Mouse (Mus musculus) hindbrain, embryonic 13.5 days (tissue): Measurements from ENCODE around the gene Arhgef28. TPM values are rescaled to one million over a fixed set of nuclear protein-coding genes. Genes with fewer than 3 reads are reported as not detected.
"Not testable (repeated sequence)": the region's sequence is repeated elsewhere in the genome, so short reads cannot be mapped to it uniquely, and the experiment has no call there.

Experiments used
- ATAC-seq: fragments of 200-750 bp; cut with Nextera tagmentation; 2 replicates; pipeline ENCODE4 v1.8.0; 2017; ENCODE audit warnings: moderate TSS enrichment; ENCODE audit not compliant: low FRiP score
- H3K27ac ChIP-seq: fragments of 300-500 bp; sonication (generic); 2 replicates; pipeline ENCODE4 v1.5.1; 2015; ENCODE audit warnings: inconsistent platforms, mild to moderate bottlenecking, moderate library complexity
- H3K27me3 ChIP-seq: fragments of 300-500 bp; sonication (generic); 2 replicates; pipeline ENCODE4 v1.6.1; 2015; ENCODE audit warnings: mild to moderate bottlenecking, inconsistent platforms
- H3K36me3 ChIP-seq: fragments of 300-500 bp; sonication (generic); 2 replicates; pipeline ENCODE4 v1.6.1; 2015; ENCODE audit warnings: mild to moderate bottlenecking, inconsistent platforms
- H3K4me1 ChIP-seq: fragments of 300-500 bp; sonication (generic); replicated peaks from 2 replicates; pipeline ENCODE4 v1.6.1; 2015; ENCODE audit warnings: inconsistent platforms
- H3K4me2 ChIP-seq: fragments of 300-500 bp; sonication (generic); 2 replicates; pipeline ENCODE4 v1.6.1; 2015; ENCODE audit warnings: inconsistent platforms, mild to moderate bottlenecking, moderate library complexity
- H3K4me3 ChIP-seq: fragments of 300-500 bp; sonication (generic); 2 replicates; pipeline ENCODE4 v1.5.1; 2015; ENCODE audit warnings: mild to moderate bottlenecking, inconsistent platforms
- H3K9ac ChIP-seq: fragments of 300-500 bp; sonication (generic); 2 replicates; pipeline ENCODE4 v1.6.1; 2015; ENCODE audit warnings: mild to moderate bottlenecking, inconsistent platforms
- H3K9me3 ChIP-seq: fragments of 300-500 bp; sonication (generic); 2 replicates; pipeline ENCODE4 v1.6.1; 2016; ENCODE audit warnings: inconsistent platforms
- WGBS: fragments of 180-500 bp; shearing (Covaris S2); methylation state at CpG from one replicate; pipeline ENCODE4 v1.1.7; 2015; 5-methylcytosine and 5-hydroxymethylcytosine counted together
- polyA plus RNA-seq: library from polyadenylated mRNA; unstranded; fragments of >200 nt; fragmentation: Nextera tagmentation; extraction: Ambion mirVana; gene quantifications from 2 replicates; pipeline ENCODE4 v1.2.1, GENCODE M21; 2015

Arhgef28 gene
- polyA plus RNA-seq, 1 experiment from 2014 or later: 15.9 TPM

- H3K27ac ChIP-seq: no peak overlapping the region
- H3K27me3 ChIP-seq: no peaks in the 10 kb centered on the region
- H3K9ac ChIP-seq: no peak overlapping the region
- H3K36me3 ChIP-seq: no peaks in the 10 kb centered on the region
- ATAC-seq: no peak
- H3K9me3 ChIP-seq: no peaks in the 10 kb centered on the region
- no peak overlapping the region for H3K4me2 ChIP-seq
- peaks cover 15% of the 10 kb centered on the region for H3K4me1 ChIP-seq
- 91% methylated on average over 12 of the region's 12 CpGs for WGBS
- no peak overlapping the region for H3K4me3 ChIP-seq
These were observed 113.8 kb downstream of the Arhgef28 start for GRCm38 (mm10) chr13:98092354-98093002.

GRCm38 (mm10) chr13:98079640-98080039 is 126.6 kb downstream of the Arhgef28 start:
- Histone ChIP-seq H3K4me1 (0 out of 2 replicates have a peak, but pooled peaks cover 2% of the 10 kb centered on the region), H3K9ac (no peak overlapping the region), H3K9me3 (no peaks in the 10 kb centered on the region), H3K4me2 (no peak overlapping the region), H3K36me3 (no peaks in the 10 kb centered on the region), H3K27me3 (no peaks in the 10 kb centered on the region), H3K4me3 (no peak overlapping the region), H3K27ac (no peak overlapping the region)
- no peak for ATAC-seq
- WGBS: 75% methylated on average over 4 of the region's 4 CpGs

- no peaks in the 10 kb centered on the region for H3K36me3 ChIP-seq
- no peak for ATAC-seq
- 92% methylated on average over 5 of the region's 5 CpGs for whole genome bisulfite sequencing
- H3K27ac ChIP-seq: no peak overlapping the region
- H3K9ac ChIP-seq: no peak overlapping the region
- H3K4me1 ChIP-seq: 0 out of 2 replicates have a peak, but pooled peaks cover 2% of the 10 kb centered on the region
- H3K9me3 ChIP-seq: no peaks in the 10 kb centered on the region
- no peak overlapping the region for H3K4me3 ChIP-seq
- H3K4me2 ChIP-seq: no peak overlapping the region
- no peaks in the 10 kb centered on the region for H3K27me3 ChIP-seq
These were observed 128.0 kb downstream of the Arhgef28 start for GRCm38 (mm10) chr13:98078251-98078650.

GRCm38 (mm10) chr13:98077216-98077615 is 129.0 kb downstream of the Arhgef28 start:
- Histone ChIP-seq H3K36me3 (no peaks in the 10 kb centered on the region), H3K9ac (no peak overlapping the region), H3K4me1 (0 out of 2 replicates have a peak, but pooled peaks cover 2% of the 10 kb centered on the region), H3K9me3 (no peaks in the 10 kb centered on the region), H3K27ac (no peak overlapping the region), H3K4me2 (no peak overlapping the region), H3K4me3 (no peak overlapping the region), H3K27me3 (no peaks in the 10 kb centered on the region)
- ATAC-seq: no peak
- WGBS: 94% methylated on average over 12 of the region's 12 CpGs

- no peak for ATAC-seq
- Histone ChIP-seq H3K4me2 (no peak overlapping the region), H3K9me3 (no peaks in the 10 kb centered on the region), H3K27me3 (no peaks in the 10 kb centered on the region), H3K27ac (no peak overlapping the region), H3K9ac (no peak overlapping the region), H3K36me3 (no peaks in the 10 kb centered on the region), H3K4me3 (no peak overlapping the region), H3K4me1 (0 out of 2 replicates have a peak, but pooled peaks cover 2% of the 10 kb centered on the region)
- WGBS: 72% methylated on average over 11 of the region's 11 CpGs
These were observed 131.4 kb downstream of the Arhgef28 start for GRCm38 (mm10) chr13:98074871-98075270.

- Histone ChIP-seq H3K27me3 (no peaks in the 10 kb centered on the region), H3K4me1 (no peaks in the 10 kb centered on the region), H3K9me3 (no peaks in the 10 kb centered on the region), H3K9ac (no peak overlapping the region), H3K4me2 (no peak overlapping the region), H3K4me3 (no peak overlapping the region), H3K27ac (no peak overlapping the region), H3K36me3 (no peaks in the 10 kb centered on the region)
- WGBS: 73% methylated on average over 4 of the region's 4 CpGs
- no peak for ATAC-seq
These were observed 133.0 kb downstream of the Arhgef28 start for GRCm38 (mm10) chr13:98073190-98073589.

- H3K36me3 ChIP-seq: no peaks in the 10 kb centered on the region
- 97% methylated on average over 6 of the region's 6 CpGs for WGBS
- H3K4me2 ChIP-seq: no peak overlapping the region
These were observed 135.8 kb downstream of the Arhgef28 start for GRCm38 (mm10) chr13:98070458-98070857.

GRCm38 (mm10) chr13:98069646-98070045 is 136.6 kb downstream of the Arhgef28 start:
- no peak for ATAC-seq
- Histone ChIP-seq H3K9me3 (no peaks in the 10 kb centered on the region), H3K4me3 (no peak overlapping the region), H3K36me3 (no peaks in the 10 kb centered on the region), H3K27ac (no peak overlapping the region), H3K4me2 (no peak overlapping the region), H3K4me1 (no peaks in the 10 kb centered on the region), H3K27me3 (no peaks in the 10 kb centered on the region), H3K9ac (no peak overlapping the region)
- 94% methylated on average over 6 of the region's 6 CpGs for WGBS

More at GRCm38 (mm10) chr13:98070458-98070857, 135.8 kb downstream of the Arhgef28 start:
- H3K4me1 ChIP-seq: no peaks in the 10 kb centered on the region
- H3K9me3 ChIP-seq: no peaks in the 10 kb centered on the region
- H3K27ac ChIP-seq: no peak overlapping the region
- no peak overlapping the region for H3K9ac ChIP-seq
- ATAC-seq: no peak
- no peak overlapping the region for H3K4me3 ChIP-seq
- H3K27me3 ChIP-seq: no peaks in the 10 kb centered on the region

- Histone ChIP-seq H3K36me3 (no peaks in the 10 kb centered on the region), H3K9me3 (no peaks in the 10 kb centered on the region), H3K4me2 (no peak overlapping the region), H3K4me1 (no peaks in the 10 kb centered on the region), H3K9ac (no peak overlapping the region), H3K27me3 (no peaks in the 10 kb centered on the region), H3K4me3 (no peak overlapping the region), H3K27ac (no peak overlapping the region)
- 81% methylated on average over 4 of the region's 4 CpGs for WGBS
- ATAC-seq: no peak
These were observed 143.4 kb downstream of the Arhgef28 start for GRCm38 (mm10) chr13:98062843-98063242.

GRCm38 (mm10) chr13:98060121-98060520 is 146.1 kb downstream of the Arhgef28 start:
- not testable (repeated sequence) for H3K4me1 ChIP-seq, H3K27me3 ChIP-seq, H3K9me3 ChIP-seq, H3K4me3 ChIP-seq, ATAC-seq, H3K27ac ChIP-seq, H3K4me2 ChIP-seq, H3K9ac ChIP-seq, H3K36me3 ChIP-seq
- 74% methylated on average over 1 of the region's 1 CpGs for WGBS

GRCm38 (mm10) chr13:98055194-98055593 is 151.0 kb downstream of the Arhgef28 start:
- H3K4me1 ChIP-seq: peaks cover 4% of the 10 kb centered on the region; the same call in 1 of the 2 replicates
- no peak overlapping the region for H3K4me2 ChIP-seq
- 38% methylated on average over 8 of the region's 8 CpGs for WGBS
- ATAC-seq: no peak
- H3K36me3 ChIP-seq: no peaks in the 10 kb centered on the region
- H3K4me3 ChIP-seq: no peak overlapping the region
- H3K27me3 ChIP-seq: no peaks in the 10 kb centered on the region
- no peak overlapping the region for H3K27ac ChIP-seq
- H3K9me3 ChIP-seq: no peaks in the 10 kb centered on the region
- H3K9ac ChIP-seq: no peak overlapping the region

- no peak overlapping the region for H3K9ac ChIP-seq
- no peaks in the 10 kb centered on the region for H3K4me1 ChIP-seq
- H3K36me3 ChIP-seq: no peaks in the 10 kb centered on the region
- H3K4me2 ChIP-seq: no peak overlapping the region
- H3K27me3 ChIP-seq: no peaks in the 10 kb centered on the region
- no peak for ATAC-seq
- no peaks in the 10 kb centered on the region for H3K9me3 ChIP-seq
- H3K27ac ChIP-seq: no peak overlapping the region
- WGBS: 83% methylated on average over 3 of the region's 3 CpGs
- no peak overlapping the region for H3K4me3 ChIP-seq
These were observed 165.6 kb downstream of the Arhgef28 start for GRCm38 (mm10) chr13:98040628-98041150.

GRCm38 (mm10) chr13:98038731-98039130 is 167.5 kb downstream of the Arhgef28 start:
- ATAC-seq: no peak
- Histone ChIP-seq H3K9me3 (no peaks in the 10 kb centered on the region), H3K27me3 (no peaks in the 10 kb centered on the region), H3K36me3 (no peaks in the 10 kb centered on the region), H3K9ac (no peak overlapping the region), H3K4me2 (no peak overlapping the region), H3K4me1 (no peaks in the 10 kb centered on the region), H3K27ac (no peak overlapping the region), H3K4me3 (no peak overlapping the region)
- WGBS: 86% methylated on average over 3 of the region's 3 CpGs
